ENCODE assay signal across 19 mouse cellular contexts in genomic region chr2:11475316-11475715, GRCm38 (mm10).
DNase-seq lines count a peak whose midpoint lies in the region; TF ChIP-seq lines count a peak whose summit lies in the region.
"Had no signal": no experiment of that assay in that cellular context is flagged by ENCODE, and none has a peak within 500 bp of the region (broad histone marks: within the 10 kb centered on the region; RNA-seq: fewer than 3 reads in every experiment).

No protein-coding gene starts in this region.

- peak overlapping the region; percentile 49; the same call in 1 of the 2 replicates for H3K27ac ChIP-seq in gastrocnemius, adult 2 months
- H3K27ac ChIP-seq: embryonic facial prominence, embryonic 10.5 days; embryonic facial prominence, embryonic 12.5 days; forebrain, embryonic 13.5 days; forebrain, embryonic 15.5 days had no signal

- TF ChIP-seq CTCF in gastrocnemius, adult 2 months (IDR thresholded peaks at IDR 0.05) = no peak

- intact Hi-C loops in gastrocnemius, adult 2 months (cut with DNase I) = no loop called here
- intact Hi-C loops in gastrocnemius, postnatal 36 days (cut with DNase I) = no loop called here

- no peak for DNase-seq in gastrocnemius, adult 2 months
- DNase-seq in gastrocnemius, postnatal 36 days = no peak
- DNase-seq in ES-CJ7 (ENCODE audit: low read depth, low spot score) (peak; percentile 21), R1 (ENCODE audit: low read depth, low spot score) (peak; percentile 61)
- peak; percentile 13 for DNase-seq in skeletal muscle tissue, adult 2 months (ENCODE audit: low read depth, low spot score)
- DNase-seq in adrenal gland, adult (ENCODE audit: inconsistent age in 2 of 2, low spot score in 1 of 2) = no peak
- DNase-seq in frontal cortex, adult 2 months (ENCODE audit: extremely low spot score in 1 of 2, low spot score in 1 of 2) = no peak
- DNase-seq: adrenal gland, adult 2 months; adrenal gland, postnatal 10 days; adrenal gland, postnatal 25 days; cerebellum, adult 11-12 months; cerebellum, adult 2 months; cerebellum, adult 9-10 months; cerebellum, postnatal 10 days; cerebellum, postnatal 25 days had no signal

- H3K4me3 ChIP-seq in gastrocnemius, adult 2 months = no peak overlapping the region
- H3K4me3 ChIP-seq: embryonic facial prominence, embryonic 10.5 days; embryonic facial prominence, embryonic 12.5 days; forebrain, embryonic 13.5 days; forebrain, embryonic 15.5 days had no signal

Comparison
In these comparisons a context has a peak if more than half of its experiments do, and no peak if none do; other contexts are left out.
1. DNase-seq: peak in ES-CJ7 (single experiment), R1 (single experiment) and skeletal muscle tissue, adult 2 months (single experiment); none in gastrocnemius, adult 2 months (single experiment), gastrocnemius, postnatal 36 days (0 of 2), adrenal gland, adult (0 of 2) and frontal cortex, adult 2 months (0 of 2).